23 mouse cellular contexts compared by ENCODE assay signal in the genomic region with DNA sequence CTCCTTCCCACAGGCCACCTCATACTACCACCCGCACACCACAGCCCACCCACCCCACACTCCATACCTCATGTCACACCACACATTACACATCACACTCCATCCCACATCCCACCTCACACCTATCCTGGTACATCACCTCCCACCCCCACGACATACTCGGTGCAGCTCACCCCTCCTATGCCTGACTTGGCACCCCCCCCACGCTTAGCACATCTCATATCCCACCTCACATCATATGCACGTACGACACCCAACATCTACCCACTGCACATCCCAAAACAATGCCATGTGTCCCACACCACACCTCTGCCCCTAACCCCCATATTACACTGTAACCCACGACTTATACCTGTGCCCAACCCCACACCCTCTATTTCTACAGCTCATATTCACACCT.
DNase-seq lines count a peak whose midpoint lies in the region; ATAC-seq and TF ChIP-seq lines count a peak whose summit lies in the region.
"Had no signal": no experiment of that assay in that cellular context is flagged by ENCODE, and none has a peak within 500 bp of the region (broad histone marks: within the 10 kb centered on the region; RNA-seq: fewer than 3 reads in every experiment).

No protein-coding gene starts in this region.

- H3K4me3 ChIP-seq in heart, embryonic 11.5 days (ENCODE audit: low read depth, low read length), result no peak overlapping the region
- peak overlapping the region; percentile 14 for H3K4me3 ChIP-seq in megakaryocyte, embryonic 14.5 days (replicated peaks)
- H3K4me3 ChIP-seq in G1E (ENCODE audit: low read depth, low read length), result peak overlapping the region; percentile 34; the same call in 1 of the 2 replicates
- no peak overlapping the region for H3K4me3 ChIP-seq in olfactory bulb, adult 2 months (ENCODE audit: insufficient read depth, low read depth, low read length)
- no peak overlapping the region for H3K4me3 ChIP-seq in intestine, embryonic 15.5 days (replicated peaks)
- H3K4me3 ChIP-seq: heart, embryonic 12.5 days; heart, embryonic 15.5 days; hindbrain, embryonic 10.5 days; hindbrain, embryonic 13.5 days had no signal

- no peaks in the 10 kb centered on the region for H3K9me3 ChIP-seq in heart, embryonic 11.5 days (replicated peaks; ENCODE audit: control insufficient read depth, low read length)
- H3K9me3 ChIP-seq in megakaryocyte, embryonic 14.5 days, result no peaks in the 10 kb centered on the region
- H3K9me3 ChIP-seq in G1E (replicated peaks), result no peaks in the 10 kb centered on the region
- H3K9me3 ChIP-seq in intestine, embryonic 15.5 days, result no peaks in the 10 kb centered on the region
- H3K9me3 ChIP-seq: heart, embryonic 12.5 days; heart, embryonic 15.5 days; hindbrain, embryonic 10.5 days; hindbrain, embryonic 13.5 days had no signal

- ATAC-seq in heart, embryonic 11.5 days (replicated peaks; ENCODE audit: insufficient number of reproducible peaks, low FRiP score, low TSS enrichment), result 0 out of 2 replicates have a peak, but pooled peaks have one; percentile 25
- no peak for ATAC-seq in megakaryocyte, adult 5-6 weeks (ENCODE audit: poor library complexity, severe bottlenecking)
- no peak for ATAC-seq in G1E (ENCODE audit: extremely low read depth, insufficient number of reproducible peaks, low FRiP score, poor library complexity, severe bottlenecking)
- no peak for ATAC-seq in intestine, embryonic 15.5 days
- ATAC-seq: activated CD4-positive, CD25-positive, alpha-beta regulatory T cell, adult 4 months; hindbrain, embryonic 16.5 days had no signal

- WGBS in heart, embryonic 11.5 days (ENCODE audit: insufficient replicate concordance), result 82% methylated on average over 7 of the region's 7 CpGs
- WGBS in olfactory bulb, adult 2 months, result 82% methylated on average over 7 of the region's 7 CpGs
- 85% methylated on average over 7 of the region's 7 CpGs for WGBS in intestine, embryonic 15.5 days

- no peaks in the 10 kb centered on the region for H3K36me3 ChIP-seq in heart, embryonic 11.5 days (ENCODE audit: control insufficient read depth, insufficient read depth, low read length)
- H3K36me3 ChIP-seq in megakaryocyte, embryonic 14.5 days (replicated peaks; ENCODE audit: low read length), result no peaks in the 10 kb centered on the region
- no peaks in the 10 kb centered on the region for H3K36me3 ChIP-seq in G1E (replicated peaks)
- H3K36me3 ChIP-seq in intestine, embryonic 15.5 days, result no peaks in the 10 kb centered on the region
- H3K36me3 ChIP-seq: heart, embryonic 12.5 days; heart, embryonic 15.5 days; hindbrain, embryonic 10.5 days; hindbrain, embryonic 13.5 days had no signal

- no peak overlapping the region for H3K9ac ChIP-seq in heart, embryonic 11.5 days (ENCODE audit: low read depth, low read length)
- H3K9ac ChIP-seq in intestine, embryonic 15.5 days, result no peak overlapping the region
- H3K9ac ChIP-seq: heart, embryonic 12.5 days; heart, embryonic 15.5 days; hindbrain, embryonic 13.5 days had no signal

- no peak overlapping the region for H3K4me2 ChIP-seq in heart, embryonic 11.5 days
- no peak overlapping the region for H3K4me2 ChIP-seq in intestine, embryonic 15.5 days (replicated peaks)
- H3K4me2 ChIP-seq: heart, embryonic 12.5 days; heart, embryonic 15.5 days; hindbrain, embryonic 13.5 days had no signal

- H3K4me1 ChIP-seq in heart, embryonic 11.5 days (ENCODE audit: control insufficient read depth, insufficient read depth, low read length), result peaks cover 17% of the 10 kb centered on the region
- H3K4me1 ChIP-seq in megakaryocyte, embryonic 14.5 days, result no peaks in the 10 kb centered on the region
- H3K4me1 ChIP-seq in G1E (ENCODE audit: insufficient read depth, low read depth, low read length), result no peaks in the 10 kb centered on the region
- H3K4me1 ChIP-seq in olfactory bulb, adult 2 months (ENCODE audit: control insufficient read depth, insufficient read depth, low read length), result peaks cover 54% of the 10 kb centered on the region
- H3K4me1 ChIP-seq in intestine, embryonic 15.5 days (replicated peaks), result 0 out of 2 replicates have a peak, but pooled peaks cover 8% of the 10 kb centered on the region

- no peak for TF ChIP-seq CTCF in G1E (IDR thresholded peaks at IDR 0.05; ENCODE audit: low read depth, low read length)
- no peak for TF ChIP-seq CTCF in olfactory bulb, adult 2 months (IDR thresholded peaks at IDR 0.05; ENCODE audit: insufficient read depth, low read depth, low read length)

- no peak overlapping the region for H3K27ac ChIP-seq in heart, embryonic 11.5 days (ENCODE audit: low read depth, low read length)
- peak overlapping the region; percentile 83 for H3K27ac ChIP-seq in olfactory bulb, adult 2 months (ENCODE audit: insufficient read depth, low read depth, low read length)
- no peak overlapping the region for H3K27ac ChIP-seq in intestine, embryonic 15.5 days
- H3K27ac ChIP-seq: heart, embryonic 15.5 days; hindbrain, embryonic 10.5 days; hindbrain, embryonic 13.5 days had no signal

- H3K27me3 ChIP-seq in heart, embryonic 11.5 days (ENCODE audit: control insufficient read depth, insufficient read depth, low read length), result no peaks in the 10 kb centered on the region
- peaks cover 48% of the 10 kb centered on the region for H3K27me3 ChIP-seq in megakaryocyte, embryonic 14.5 days (replicated peaks)
- H3K27me3 ChIP-seq in G1E (ENCODE audit: insufficient read depth, low read length), result no peaks in the 10 kb centered on the region
- H3K27me3 ChIP-seq in intestine, embryonic 15.5 days (replicated peaks), result no peaks in the 10 kb centered on the region

- DNase-seq in heart, adult 11 months, result no peak
- DNase-seq in G1E (ENCODE audit: low spot score), result no peak
- DNase-seq: adrenal gland, adult 8-10 months; adrenal gland, postnatal 25 days; B cell, adult 2 months; cerebellum, adult 11-12 months; cerebellum, adult 8-10 months; cerebellum, postnatal 10 days; cerebellum, postnatal 36 days; gastrocnemius, postnatal 25 days; heart, postnatal 10 days; heart, postnatal 36 days had no signal

- no peak for TF ChIP-seq POLR2A in olfactory bulb, adult 2 months (IDR thresholded peaks at IDR 0.05; ENCODE audit: insufficient read depth, low read depth, low read length)

Comparison
In these comparisons a context has a peak if more than half of its experiments do, and no peak if none do; other contexts are left out.
1. H3K4me3 ChIP-seq: peak in megakaryocyte, embryonic 14.5 days (single experiment) and G1E (single experiment); none in heart, embryonic 11.5 days (single experiment), olfactory bulb, adult 2 months (single experiment) and intestine, embryonic 15.5 days (single experiment).